Mouse (Mus musculus) frontal cortex, postnatal 14 days (tissue): ENCODE measurements around the gene Phlpp2.

Source experiments
- DNase-seq, 2 experiments: peaks; one replicate each; pipeline ENCODE4 v3.0.0; 2022; ENCODE audit warnings: low spot score in 2 of 2

Phlpp2 gene

GRCm38 (mm10) chr8:109902379-109902778 lies 34.0 kb downstream of the Phlpp2 start:
- no peak for DNase-seq

GRCm38 (mm10) chr8:109903909-109904469 lies 35.6 kb downstream of the Phlpp2 start:
- DNase-seq, result no peak

- no peak for DNase-seq
Observed at GRCm38 (mm10) chr8:109904928-109905668, 36.8 kb downstream of the Phlpp2 start.

- no peak for DNase-seq
Observed at GRCm38 (mm10) chr8:109906907-109907306, 38.6 kb downstream of the Phlpp2 start.

GRCm38 (mm10) chr8:109907376-109907775 lies 39.0 kb downstream of the Phlpp2 start:
- no peak for DNase-seq

- DNase-seq, result peak in 1 of 2 experiments; percentile 32
Observed at GRCm38 (mm10) chr8:109917277-109917676, 48.9 kb downstream of the Phlpp2 start.

- DNase-seq, result peak in 1 of 2 experiments; percentile 31
Observed at GRCm38 (mm10) chr8:109920406-109921390, 52.4 kb downstream of the Phlpp2 start.

- no peak for DNase-seq
Observed at GRCm38 (mm10) chr8:109941606-109942360, 73.4 kb downstream of the Phlpp2 start.

- no peak for DNase-seq
Observed at GRCm38 (mm10) chr8:109945153-109945632, 76.9 kb downstream of the Phlpp2 start.

- DNase-seq, result no peak
Observed at GRCm38 (mm10) chr8:109945694-109946093, 77.4 kb downstream of the Phlpp2 start.

- no peak for DNase-seq
Observed at GRCm38 (mm10) chr8:109946272-109946671, 77.9 kb downstream of the Phlpp2 start.

GRCm38 (mm10) chr8:109947447-109948284 lies 79.3 kb downstream of the Phlpp2 start:
- peak in 1 of 2 experiments; percentile 51 for DNase-seq

GRCm38 (mm10) chr8:109948285-109948564 lies 79.9 kb downstream of the Phlpp2 start:
- no peak for DNase-seq

GRCm38 (mm10) chr8:109952171-109952570 lies 83.8 kb downstream of the Phlpp2 start:
- peak in 1 of 2 experiments; percentile 29 for DNase-seq

- no peak for DNase-seq
Observed at GRCm38 (mm10) chr8:109954486-109954948, 86.2 kb downstream of the Phlpp2 start.

GRCm38 (mm10) chr8:109957167-109958028 lies 89.1 kb downstream of the Phlpp2 start:
- no peak for DNase-seq

- no peak for DNase-seq
Observed at GRCm38 (mm10) chr8:109958036-109958655, 89.8 kb downstream of the Phlpp2 start.

- no peak for DNase-seq
Observed at GRCm38 (mm10) chr8:109959112-109959511, 90.8 kb downstream of the Phlpp2 start.
